Mouse (Mus musculus) Patski (cell line): ENCODE data around the gene BC051142. TPM values are rescaled to one million over a fixed set of nuclear protein-coding genes. Genes with fewer than 3 reads are reported as not detected.

Experiments
- ATAC-seq: fragments of 100-300 bp; one replicate; pipeline ENCODE4 v1.8.0; 2021
- CTCF ChIA-PET: fragments of 350-600 bp; sonication (Branson Sonifier 250); formaldehyde crosslinking; loops from one replicate; lab custom pipeline; 2022; ENCODE audit warnings: inconsistent platforms; lab: Charles Lee
- POLR2A ChIA-PET: fragments of 350-600 bp; sonication (Branson Sonifier 250); formaldehyde crosslinking; loops from one replicate; lab custom pipeline; 2022; ENCODE audit warnings: antibody characterized with exemption, inconsistent platforms; lab: Charles Lee
- DNase-seq: peaks from one replicate; pipeline ENCODE4 v3.0.0-alpha.2; 2011; ENCODE audit warnings: low read depth, low spot score
- H3K27me3 ChIP-seq: fragments of 371-371 bp; one replicate; pipeline ENCODE4 v1.5.1; 2021
- CTCF ChIP-seq: fragments of 100-300 bp; IDR thresholded peaks from one replicate; pipeline ENCODE4 v1.5.1; 2021
- in situ Hi-C: fragments of 300-500 bp; cut with MboI; formaldehyde crosslinking; loops from 3 replicates; pipeline ENCODE4 v1.11.1; 2018; ENCODE audit warnings: low pct_unique_long_range_greater_than_20kb, mixed read lengths
- polyA plus RNA-seq: library from polyadenylated mRNA; unstranded; gene quantifications from one replicate; pipeline ENCODE4 v1.2.3, GENCODE M21; 2021

The BC051142 gene
- polyA plus RNA-seq = not detected

- TF ChIP-seq CTCF = no peak
- ChIA-PET CTCF (interaction anchor here (0.9 to 1.5 kb wide), 2 partner anchors 13 to 20 kb away, joined by 3 to 5 read pairs; no protein-coding TSS in a partner anchor), POLR2A (no interaction called here)
- peaks cover 63% of the 10 kb centered on the region for H3K27me3 ChIP-seq
- in situ Hi-C loops = no loop called here
- no peak for DNase-seq
- ATAC-seq = no peak
Observed at GRCm38 (mm10) chr17:34398711-34399393, at the start of gene BC051142. Gene BC051142 (plus strand): TSS chr17:34398820.

- POLR2A ChIA-PET = no interaction called here
- TF ChIP-seq CTCF = peak; percentile 87
- in situ Hi-C loops = loop anchor here (5.0 kb wide), 1 partner anchor 102 kb away; no protein-coding TSS in a partner anchor
- CTCF ChIA-PET = interaction anchor here (0.8 to 3.9 kb wide), 15 partner anchors 9 to 180 kb away, joined by 3 to 24 read pairs (median 4); no protein-coding TSS in a partner anchor
- peak; percentile 6 for DNase-seq
- ATAC-seq = no peak
- H3K27me3 ChIP-seq = peaks cover 51% of the 10 kb centered on the region
Observed at GRCm38 (mm10) chr17:34349429-34349828, 49.2 kb upstream of the BC051142 start.

GRCm38 (mm10) chr17:34354539-34354938 lies 44.1 kb upstream of the BC051142 start, which contains the start of gene Btnl2:
Gene Btnl2 (plus strand): TSS chr17:34354822.
- TF ChIP-seq CTCF = no peak
- DNase-seq (no peak), ATAC-seq (no peak)
- ChIA-PET CTCF (no interaction called here), POLR2A (no interaction called here)
- in situ Hi-C loops = no loop called here
- peaks cover 36% of the 10 kb centered on the region for H3K27me3 ChIP-seq

GRCm38 (mm10) chr17:34354940-34355339 lies 43.7 kb upstream of the BC051142 start:
- POLR2A ChIA-PET = no interaction called here
- in situ Hi-C loops = no loop called here
- CTCF ChIA-PET = no interaction called here
- DNase-seq = no peak
- ATAC-seq = no peak
- peaks cover 38% of the 10 kb centered on the region for H3K27me3 ChIP-seq
- TF ChIP-seq CTCF = no peak

GRCm38 (mm10) chr17:34362954-34363546 lies 35.6 kb upstream of the BC051142 start:
- ATAC-seq (no peak), DNase-seq (no peak)
- TF ChIP-seq CTCF = no peak
- in situ Hi-C loops = no loop called here
- ChIA-PET POLR2A (no interaction called here), CTCF (interaction anchor here (2.6 kb wide), 1 partner anchor 14 kb away, joined by 7 read pairs; no protein-coding TSS in a partner anchor)
- H3K27me3 ChIP-seq = peaks cover 39% of the 10 kb centered on the region

GRCm38 (mm10) chr17:34363676-34364310 lies 34.8 kb upstream of the BC051142 start:
- no peak for TF ChIP-seq CTCF
- peaks cover 41% of the 10 kb centered on the region for H3K27me3 ChIP-seq
- no peak for ATAC-seq
- ChIA-PET POLR2A (no interaction called here), CTCF (interaction anchor here (2.6 kb wide), 1 partner anchor 14 kb away, joined by 7 read pairs; no protein-coding TSS in a partner anchor)
- no peak for DNase-seq
- in situ Hi-C loops = no loop called here

- no peak for ATAC-seq
- in situ Hi-C loops = no loop called here
- no peak for DNase-seq
- no peak for TF ChIP-seq CTCF
- CTCF ChIA-PET = no interaction called here
- POLR2A ChIA-PET = no interaction called here
- H3K27me3 ChIP-seq = peaks cover 38% of the 10 kb centered on the region
Observed at GRCm38 (mm10) chr17:34365031-34365430, 33.6 kb upstream of the BC051142 start.

GRCm38 (mm10) chr17:34370563-34370962 lies 28.1 kb upstream of the BC051142 start:
- in situ Hi-C loops = no loop called here
- TF ChIP-seq CTCF = no peak
- peaks cover 30% of the 10 kb centered on the region for H3K27me3 ChIP-seq
- ATAC-seq = no peak
- no peak for DNase-seq
- ChIA-PET POLR2A (no interaction called here), CTCF (no interaction called here)

- POLR2A ChIA-PET = no interaction called here
- in situ Hi-C loops = no loop called here
- no peak for DNase-seq
- ATAC-seq = no peak
- no peak for TF ChIP-seq CTCF
- CTCF ChIA-PET = no interaction called here
- peaks cover 38% of the 10 kb centered on the region for H3K27me3 ChIP-seq
Observed at GRCm38 (mm10) chr17:34373055-34373709, 25.4 kb upstream of the BC051142 start.

- DNase-seq (no peak), ATAC-seq (no peak)
- in situ Hi-C loops = no loop called here
- peak; percentile 3 for TF ChIP-seq CTCF
- CTCF ChIA-PET = no interaction called here
- POLR2A ChIA-PET = no interaction called here
- H3K27me3 ChIP-seq = peaks cover 40% of the 10 kb centered on the region
Observed at GRCm38 (mm10) chr17:34376847-34377246, 21.8 kb upstream of the BC051142 start, which contains the start of gene Btnl1. Gene Btnl1 (plus strand): TSS chr17:34377132.
